Mouse (Mus musculus) embryonic fibroblast, embryonic 13.5 days (primary cell): ENCODE measurements around the gene Lck. TPM values are rescaled to one million over a fixed set of nuclear protein-coding genes. Genes with fewer than 3 reads are reported as not detected.
A peak's percentile ranks its signal among the peaks of the same experiment; 100 is the strongest.

Experiments used
- H3K27ac ChIP-seq: 2 replicates; pipeline ENCODE4 v1.5.1; 2012; ENCODE audit warnings: low read length, control low read depth, inconsistent platforms; ENCODE audit not compliant: insufficient read depth
- H3K4me1 ChIP-seq: 2 replicates; pipeline ENCODE4 v1.6.1; 2011; ENCODE audit warnings: low read length; ENCODE audit not compliant: control insufficient read depth, insufficient read depth
- H3K4me3 ChIP-seq: 2 replicates; pipeline ENCODE4 v1.5.1; 2011; ENCODE audit warnings: mild to moderate bottlenecking, control low read depth, low read length; ENCODE audit not compliant: insufficient read depth
- CTCF ChIP-seq: IDR thresholded peaks from 2 replicates; pipeline ENCODE4 v1.5.1; 2011; ENCODE audit warnings: mild to moderate bottlenecking, control low read depth, low read length, moderate library complexity, borderline replicate concordance; ENCODE audit not compliant: insufficient read depth
- POLR2A ChIP-seq: IDR thresholded peaks from 2 replicates; pipeline ENCODE4 v1.6.1; 2011; ENCODE audit warnings: low read depth, mild to moderate bottlenecking, control low read depth, low read length, moderate library complexity
- polyA plus RNA-seq: library from polyadenylated mRNA; stranded (reverse); fragments of >200 nt; gene quantifications from 2 replicates; pipeline ENCODE4 v1.2.4, GENCODE M21; 2011; ENCODE audit warnings: low read depth; ENCODE audit not compliant: missing spikeins, insufficient read length

The Lck gene
- polyA plus RNA-seq, 1 experiment: 5.2 TPM

GRCm38 (mm10) chr4:129586943-129587342 is 13.5 kb upstream of the Lck start:
- Histone ChIP-seq H3K4me3 (no peak overlapping the region), H3K27ac (no peak overlapping the region), H3K4me1 (no peaks in the 10 kb centered on the region)
- TF ChIP-seq POLR2A: no peak
- TF ChIP-seq CTCF: no peak

- no peak overlapping the region for H3K27ac ChIP-seq
- TF ChIP-seq CTCF: no peak
- no peak for TF ChIP-seq POLR2A
- H3K4me1 ChIP-seq: no peaks in the 10 kb centered on the region
- no peak overlapping the region for H3K4me3 ChIP-seq
Observed at GRCm38 (mm10) chr4:129585773-129586172, 12.3 kb upstream of the Lck start.

- peak overlapping the region; percentile 29 for H3K27ac ChIP-seq
- peak overlapping the region; percentile 30 for H3K4me3 ChIP-seq
- peak; percentile 53; the same call in 1 of the 2 replicates for TF ChIP-seq CTCF
- peak; percentile 60 for TF ChIP-seq POLR2A
- no peaks in the 10 kb centered on the region for H3K4me1 ChIP-seq
Observed at GRCm38 (mm10) chr4:129584884-129585608, 11.6 kb upstream of the Lck start.

- peak overlapping the region; percentile 30; the same call in 1 of the 2 replicates for H3K4me3 ChIP-seq
- peak overlapping the region; percentile 29; the same call in 1 of the 2 replicates for H3K27ac ChIP-seq
- TF ChIP-seq CTCF (no peak), POLR2A (no peak)
- H3K4me1 ChIP-seq: no peaks in the 10 kb centered on the region
Observed at GRCm38 (mm10) chr4:129584370-129584769, 10.9 kb upstream of the Lck start.

- Histone ChIP-seq H3K27ac (no peak overlapping the region), H3K4me1 (no peaks in the 10 kb centered on the region), H3K4me3 (no peak overlapping the region)
- TF ChIP-seq CTCF (no peak), POLR2A (no peak)
Observed at GRCm38 (mm10) chr4:129582251-129582650, 8.8 kb upstream of the Lck start.

- no peak overlapping the region for H3K4me3 ChIP-seq
- no peaks in the 10 kb centered on the region for H3K4me1 ChIP-seq
- TF ChIP-seq CTCF (no peak), POLR2A (no peak)
- no peak overlapping the region for H3K27ac ChIP-seq
Observed at GRCm38 (mm10) chr4:129580347-129580746, 6.9 kb upstream of the Lck start.

GRCm38 (mm10) chr4:129578466-129578865 is 5.0 kb upstream of the Lck start, which contains the start of gene Fam167b:
TSS of gene Fam167b (minus strand) at chr4:129578549.
- TF ChIP-seq CTCF: no peak
- TF ChIP-seq POLR2A: no peak
- Histone ChIP-seq H3K27ac (no peak within 1 kb of the TSS), H3K4me1 (no peaks in the 10 kb centered on the region), H3K4me3 (no peak within 1 kb of the TSS)

- H3K4me1 ChIP-seq: no peaks in the 10 kb centered on the region
- H3K4me3 ChIP-seq: no peak overlapping the region
- no peak overlapping the region for H3K27ac ChIP-seq
- no peak for TF ChIP-seq POLR2A
- TF ChIP-seq CTCF: no peak
Observed at GRCm38 (mm10) chr4:129577688-129578087, 4.2 kb upstream of the Lck start.

GRCm38 (mm10) chr4:129576863-129577491 is 3.5 kb upstream of the Lck start:
- Histone ChIP-seq H3K4me1 (no peaks in the 10 kb centered on the region), H3K27ac (no peak overlapping the region), H3K4me3 (no peak overlapping the region)
- TF ChIP-seq POLR2A (no peak), CTCF (peak; percentile 30; the same call in 1 of the 2 replicates)
